Mouse (Mus musculus) liver, embryonic 14.5 days (tissue): ENCODE measurements at regions not wholly inside any gene's neighbourhood (a gene's known extent, or its start where the extent isn't known, plus 50 kb on each side); places are given as distances from the start of the nearest gene placed in this dataset.
"Not testable (repeated sequence)": the region's sequence is repeated elsewhere in the genome, so short reads cannot be mapped to it uniquely, and the experiment has no call there.

Experiments
- CTCF ChIP-seq: IDR thresholded peaks from 2 replicates; pipeline ENCODE4 v1.5.1; 2016; ENCODE audit warnings: antibody characterized with exemption, low read depth, control low read depth
- EP300 ChIP-seq: IDR thresholded peaks from 2 replicates; pipeline ENCODE4 v1.6.1; 2016; ENCODE audit warnings: antibody characterized with exemption, low read depth

DNA sequence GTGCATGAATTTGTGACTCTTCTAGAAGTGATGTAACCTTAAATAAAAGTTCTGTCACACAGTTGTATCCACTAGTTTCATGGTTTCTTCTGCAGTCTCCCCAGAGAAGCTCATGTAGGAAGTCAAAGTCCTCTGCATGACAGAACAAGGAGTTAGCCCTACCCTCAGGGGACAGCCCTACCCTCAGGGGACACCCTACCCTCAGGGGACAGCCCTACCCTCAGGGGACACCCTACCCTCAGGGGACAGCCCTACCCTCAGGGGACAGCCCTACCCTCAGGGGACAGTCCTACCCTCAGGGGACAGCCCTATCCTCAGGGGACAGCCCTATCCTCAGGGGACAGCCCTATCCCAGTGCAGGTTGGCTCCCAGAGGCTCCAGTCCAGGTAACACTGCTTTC, 64.5 kb upstream of the Sh3gl3 start:
- not testable (repeated sequence) for TF ChIP-seq CTCF, EP300
